Mouse (Mus musculus) left cerebral cortex, adult 9 months (tissue): ENCODE data around the gene Hist1h2ai.
A peak's percentile ranks its signal among the peaks of the same experiment; 100 is the strongest.
"Not testable (repeated sequence)": the region's sequence is repeated elsewhere in the genome, so short reads cannot be mapped to it uniquely, and the experiment has no call there.

Experiments used
- DNase-seq, 2 experiments: peaks; one replicate each; pipeline ENCODE4 v3.0.0; 2022; ENCODE audit warnings: low spot score in 2 of 2

The Hist1h2ai gene

DNA sequence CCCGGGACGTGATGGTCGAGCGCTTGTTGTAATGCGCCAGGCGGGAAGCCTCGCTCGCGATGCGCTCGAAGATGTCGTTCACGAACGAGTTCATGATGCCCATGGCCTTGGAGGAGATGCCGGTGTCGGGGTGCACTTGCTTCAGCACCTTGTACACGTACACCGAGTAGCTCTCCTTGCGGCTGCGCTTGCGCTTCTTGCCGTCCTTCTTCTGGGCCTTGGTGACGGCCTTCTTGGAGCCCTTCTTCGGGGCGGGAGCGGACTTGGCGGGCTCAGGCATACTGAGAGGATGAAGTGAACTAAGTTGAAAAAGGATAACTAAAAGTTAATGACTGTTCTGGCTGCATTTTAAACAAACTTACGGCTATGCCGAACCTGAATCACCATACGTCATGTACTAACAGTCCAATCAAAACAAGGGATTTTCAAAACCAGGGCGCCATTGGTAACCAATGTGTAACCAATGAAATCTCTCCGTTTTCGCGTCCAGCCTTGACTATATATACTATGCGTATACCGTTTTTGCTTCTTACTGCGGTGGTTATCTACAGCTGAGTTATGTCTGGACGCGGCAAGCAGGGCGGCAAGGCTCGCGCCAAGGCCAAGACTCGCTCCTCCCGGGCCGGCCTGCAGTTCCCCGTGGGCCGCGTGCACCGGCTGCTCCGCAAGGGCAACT lies at the start of gene Hist1h2ai, which contains the start of gene Hist1h2bl:
Gene Hist1h2ai (plus strand): TSS at position 559 of the 676 bp plus-strand sequence.
Gene Hist1h2bl (minus strand): TSS at position 280 of the 676 bp plus-strand sequence.
- DNase-seq = peak; percentile 92 to 95

DNA sequence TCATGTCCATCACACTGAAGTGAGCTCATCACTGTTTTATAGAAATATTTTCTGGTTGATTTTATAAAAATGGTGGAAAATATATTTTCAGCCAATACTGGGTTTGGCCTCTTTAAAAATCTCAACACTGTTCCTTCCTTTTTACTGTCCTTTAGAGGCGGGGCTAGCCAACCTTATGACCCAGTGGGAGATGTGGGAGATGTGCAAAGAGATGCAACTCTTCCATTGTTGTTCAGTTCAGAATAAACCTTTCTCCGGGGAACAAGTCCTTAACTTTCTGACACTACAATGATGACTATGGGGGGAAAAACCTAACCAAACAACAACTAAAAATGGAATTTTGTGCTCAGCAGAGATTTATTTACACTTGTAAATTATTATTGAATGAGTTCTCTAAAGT lies 38.9 kb upstream of the Hist1h2ai start, which contains the start of gene Olfr1360:
Gene Olfr1360 (minus strand): TSS at position 101 of the 400 bp plus-strand sequence.
- DNase-seq = no peak

DNA sequence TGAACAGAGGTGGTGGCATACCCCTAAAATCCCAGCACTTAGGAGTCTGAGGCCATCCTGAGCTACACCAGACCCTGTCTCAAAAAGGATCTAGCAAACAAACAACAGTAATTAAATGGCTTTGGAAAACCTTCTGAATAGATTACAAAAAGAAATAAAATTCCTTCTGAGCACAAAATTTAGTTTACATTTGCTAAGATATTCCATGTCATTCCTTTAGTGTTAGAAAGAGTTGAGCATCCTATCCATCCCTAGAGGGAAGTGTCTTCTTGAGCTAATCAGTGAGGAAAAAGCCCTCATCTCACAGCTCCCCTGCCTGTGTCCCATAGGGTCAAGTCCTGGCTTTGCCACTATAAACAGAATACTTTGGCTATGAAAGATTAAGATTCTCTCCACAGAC lies 18.4 kb upstream of the Hist1h2ai start, which contains the start of gene Olfr1359:
Gene Olfr1359 (plus strand): TSS at position 301 of the 400 bp plus-strand sequence.
- no peak for DNase-seq

DNA sequence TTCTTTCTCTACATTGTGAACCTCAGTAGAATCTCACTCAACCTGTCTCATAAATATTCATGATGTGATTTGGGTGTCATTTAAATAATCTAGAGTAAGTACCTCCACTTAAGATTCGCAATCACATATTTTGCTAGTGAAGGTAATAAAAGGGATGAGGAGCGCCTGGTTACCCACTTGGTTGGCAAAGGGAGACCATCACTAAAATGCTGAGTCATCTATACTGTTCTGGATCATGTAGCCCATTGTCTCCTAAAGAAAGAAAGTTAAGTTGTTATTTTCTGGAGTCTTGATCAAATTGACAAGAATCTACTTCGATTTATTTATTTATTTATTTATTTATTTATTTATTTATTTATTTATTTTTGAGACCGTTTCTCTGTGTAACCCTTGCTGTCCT lies 9.6 kb upstream of the Hist1h2ai start:
- no peak for DNase-seq

DNA sequence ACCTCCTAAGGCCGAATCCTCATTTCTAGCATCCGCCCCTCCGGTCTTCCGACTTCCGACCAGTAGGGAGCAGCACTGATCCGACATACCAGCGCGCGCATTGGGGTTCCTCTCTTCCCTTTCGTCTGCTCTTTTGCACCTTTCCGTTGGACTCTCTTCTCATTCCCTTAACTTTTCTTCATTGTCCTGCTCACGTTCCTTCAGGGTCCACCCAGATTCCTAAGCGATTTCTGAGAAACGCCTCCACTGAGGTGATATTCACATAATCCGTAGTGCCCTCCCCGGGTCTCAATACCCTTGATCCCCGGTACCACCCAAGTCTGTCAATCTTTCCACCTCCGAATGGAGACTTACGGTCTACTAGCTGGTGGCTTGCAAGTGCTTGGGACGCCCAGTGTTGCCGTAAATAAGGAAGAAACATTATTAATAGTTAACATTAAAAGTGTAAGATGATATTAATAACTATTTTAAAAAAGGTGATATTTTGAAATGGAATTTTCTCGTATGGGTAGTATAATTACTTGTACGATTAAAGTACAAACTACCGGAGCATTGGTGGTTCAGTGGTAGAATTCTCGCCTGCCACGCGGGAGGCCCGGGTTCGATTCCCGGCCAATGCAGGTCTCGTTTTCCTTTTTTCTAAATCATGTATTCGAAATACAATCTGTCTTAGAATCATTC lies 6.1 kb upstream of the Hist1h2ai start:
- peak; percentile 60 to 93 for DNase-seq

DNA sequence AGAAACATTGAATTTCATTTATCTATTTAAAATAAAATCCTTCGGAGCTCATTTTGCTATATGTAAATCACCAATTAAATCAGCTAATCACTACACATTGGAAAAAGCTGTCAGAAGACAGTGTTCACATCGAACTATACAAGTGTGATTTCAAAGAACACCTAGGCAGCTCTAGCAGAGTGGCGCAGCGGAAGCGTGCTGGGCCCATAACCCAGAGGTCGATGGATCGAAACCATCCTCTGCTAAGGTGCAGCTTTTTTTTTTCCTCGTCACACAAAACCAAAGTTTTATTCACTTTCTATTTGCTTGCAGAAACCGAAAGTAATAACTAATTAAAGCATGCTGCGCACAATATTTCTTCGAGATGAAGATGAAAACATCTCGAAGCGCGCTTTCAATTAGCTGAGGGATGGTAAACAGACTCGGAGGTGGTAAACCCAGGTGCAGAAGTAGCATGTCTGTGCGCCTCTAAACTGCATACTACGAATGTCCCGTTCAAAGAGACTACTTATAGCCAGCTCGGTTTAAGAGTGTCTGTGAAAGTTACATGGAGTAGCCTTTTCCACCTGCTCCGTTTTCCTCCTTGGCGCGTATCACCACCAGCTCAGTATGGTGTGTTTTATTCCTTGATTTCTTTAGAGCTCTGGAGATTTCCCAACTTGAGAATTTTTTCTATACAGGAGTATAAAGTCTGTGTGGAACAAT lies 5.2 kb upstream of the Hist1h2ai start:
- peak in 1 of 2 experiments; percentile 89 for DNase-seq

DNA sequence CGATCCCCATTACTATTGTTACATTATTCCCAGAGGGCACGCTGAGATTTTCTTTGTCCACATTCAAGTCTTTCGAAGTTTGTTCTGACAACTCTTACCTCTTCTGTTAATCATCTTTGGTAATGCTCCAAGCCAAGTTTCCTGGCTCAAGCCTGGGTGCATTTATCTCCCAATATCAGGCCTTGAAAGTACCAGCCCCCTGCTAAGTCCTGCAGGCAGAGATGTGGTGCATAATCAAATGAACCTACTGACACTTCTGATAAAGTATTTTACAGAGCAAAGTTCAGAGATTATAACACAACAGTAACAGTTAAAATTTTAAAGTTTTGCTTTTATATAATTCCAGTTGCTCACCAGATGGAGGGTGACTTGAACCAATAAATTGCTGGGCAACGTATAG lies 4.5 kb upstream of the Hist1h2ai start:
- no peak for DNase-seq

DNA sequence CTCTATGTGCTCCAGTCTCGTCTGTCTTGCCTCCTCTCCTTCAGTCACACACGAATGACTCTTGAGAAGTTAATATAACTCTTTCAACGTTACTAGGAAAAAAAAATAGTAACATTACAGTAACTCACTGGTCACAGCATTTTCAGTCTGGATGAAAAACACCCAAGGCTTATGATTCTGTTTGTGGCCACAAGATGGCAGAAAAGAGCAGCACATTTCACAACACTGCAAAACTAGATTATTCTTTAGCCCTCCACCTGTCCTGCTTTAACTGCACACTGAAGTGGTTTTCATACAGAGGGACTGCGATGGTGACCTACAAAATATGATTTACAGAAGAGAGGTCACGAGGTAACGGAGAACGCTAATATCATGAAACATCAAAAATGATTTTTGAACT lies 1.5 kb upstream of the Hist1h2ai start:
- DNase-seq = peak in 1 of 2 experiments; percentile 79

DNA sequence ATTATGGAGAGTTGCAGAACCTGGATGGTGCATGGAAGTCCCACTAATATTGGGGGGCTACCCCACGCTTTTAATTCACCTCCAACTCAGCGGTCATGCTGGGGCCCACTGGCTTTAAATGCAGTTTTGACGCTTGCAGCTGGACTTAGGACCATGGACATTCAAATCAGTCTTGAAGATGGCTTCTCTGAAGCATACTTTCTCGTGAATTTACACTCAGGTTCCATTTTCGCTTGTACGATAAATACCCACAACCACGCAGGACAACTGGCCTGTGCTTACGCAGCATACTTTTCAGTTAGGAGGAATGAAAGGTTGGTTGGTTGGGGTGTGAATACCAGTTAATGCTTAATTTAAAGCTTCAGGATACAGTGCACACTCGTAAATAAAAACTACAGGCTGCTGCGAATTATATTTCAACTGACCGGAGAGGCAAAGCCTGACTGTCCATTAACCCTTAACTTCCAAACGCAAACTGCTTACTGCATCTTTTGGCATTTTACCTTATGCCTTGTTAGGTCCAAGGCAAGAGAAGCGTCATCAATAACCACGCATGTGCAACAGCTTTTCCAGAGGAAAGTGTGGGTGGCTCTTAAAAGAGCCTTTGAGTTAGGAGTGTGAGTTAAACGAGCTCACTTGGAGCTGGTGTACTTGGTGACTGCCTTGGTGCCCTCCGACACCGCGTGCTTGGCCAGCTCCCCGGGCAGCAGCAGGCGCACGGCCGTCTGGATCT lies 925 bp upstream of the Hist1h2ai start:
- DNase-seq = no peak

DNA sequence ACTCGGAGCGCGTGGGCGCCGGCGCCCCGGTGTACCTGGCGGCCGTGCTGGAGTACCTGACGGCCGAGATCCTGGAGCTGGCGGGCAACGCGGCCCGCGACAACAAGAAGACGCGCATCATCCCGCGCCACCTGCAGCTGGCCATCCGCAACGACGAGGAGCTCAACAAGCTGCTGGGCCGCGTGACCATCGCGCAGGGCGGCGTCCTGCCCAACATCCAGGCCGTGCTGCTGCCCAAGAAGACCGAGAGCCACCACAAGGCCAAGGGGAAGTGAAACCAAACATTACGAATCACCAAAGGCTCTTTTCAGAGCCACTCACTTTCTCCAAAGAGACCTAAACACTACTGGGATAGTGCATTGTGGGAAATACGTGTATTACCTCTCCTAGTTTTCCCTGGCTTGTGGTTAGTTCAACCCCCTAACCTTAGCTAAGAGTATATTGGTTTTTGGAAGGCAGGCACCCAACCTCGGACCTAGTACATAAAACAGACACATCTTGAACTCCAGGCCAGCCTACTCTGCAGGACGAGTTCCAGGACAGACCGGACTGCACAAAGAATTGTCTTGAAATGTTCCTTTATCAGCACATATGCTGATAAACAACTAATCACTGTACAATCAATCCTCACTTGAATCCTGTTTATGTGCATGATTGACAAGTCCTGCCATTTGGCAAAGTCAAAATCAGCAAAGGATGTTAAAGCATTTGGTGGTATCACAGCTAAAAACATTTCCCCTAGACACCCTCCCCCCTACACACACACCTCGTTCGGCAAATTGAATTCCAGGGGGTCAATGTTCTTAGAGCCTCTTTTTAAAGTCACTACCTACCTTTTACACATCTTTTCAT lies 544 bp downstream of the Hist1h2ai start:
- peak in 1 of 2 experiments; percentile 16 for DNase-seq

DNA sequence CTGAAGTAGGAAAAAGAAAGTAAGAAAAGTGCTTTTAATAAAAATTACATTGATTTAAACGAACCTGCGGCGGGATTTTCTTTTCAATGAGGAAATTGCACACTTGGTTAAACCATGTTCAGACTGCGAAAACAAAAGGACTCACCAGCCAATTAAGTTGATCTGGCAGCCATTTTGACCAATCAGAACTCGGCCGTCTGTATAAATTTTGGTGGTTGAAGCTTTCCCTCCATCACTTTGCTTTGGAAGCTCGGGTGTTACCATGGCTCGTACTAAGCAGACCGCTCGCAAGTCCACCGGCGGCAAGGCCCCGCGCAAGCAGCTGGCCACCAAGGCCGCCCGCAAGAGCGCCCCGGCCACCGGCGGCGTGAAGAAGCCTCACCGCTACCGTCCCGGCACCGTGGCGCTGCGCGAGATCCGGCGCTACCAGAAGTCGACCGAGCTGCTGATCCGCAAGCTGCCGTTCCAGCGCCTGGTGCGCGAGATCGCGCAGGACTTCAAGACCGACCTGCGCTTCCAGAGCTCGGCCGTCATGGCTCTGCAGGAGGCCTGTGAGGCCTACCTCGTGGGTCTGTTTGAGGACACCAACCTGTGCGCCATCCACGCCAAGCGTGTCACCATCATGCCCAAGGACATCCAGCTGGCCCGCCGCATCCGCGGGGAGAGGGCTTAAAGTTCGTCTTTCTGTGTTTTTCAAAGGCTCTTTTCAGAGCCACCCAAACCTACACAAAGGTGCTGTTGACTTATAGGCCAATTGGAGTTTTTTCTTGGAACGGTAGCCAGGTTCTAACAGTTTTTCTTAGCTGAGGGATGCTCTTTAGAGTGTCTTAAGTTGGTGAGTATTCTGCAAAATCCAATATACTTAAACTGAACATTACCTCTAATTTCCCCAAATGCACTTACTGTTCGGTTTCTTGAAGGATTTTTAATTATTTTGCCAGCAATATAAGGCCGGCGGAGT lies 1.5 kb downstream of the Hist1h2ai start, which contains the start of gene Hist1h3h:
Gene Hist1h3h (plus strand): TSS at position 263 of the 961 bp plus-strand sequence.
- DNase-seq = peak; percentile 73 to 92

DNA sequence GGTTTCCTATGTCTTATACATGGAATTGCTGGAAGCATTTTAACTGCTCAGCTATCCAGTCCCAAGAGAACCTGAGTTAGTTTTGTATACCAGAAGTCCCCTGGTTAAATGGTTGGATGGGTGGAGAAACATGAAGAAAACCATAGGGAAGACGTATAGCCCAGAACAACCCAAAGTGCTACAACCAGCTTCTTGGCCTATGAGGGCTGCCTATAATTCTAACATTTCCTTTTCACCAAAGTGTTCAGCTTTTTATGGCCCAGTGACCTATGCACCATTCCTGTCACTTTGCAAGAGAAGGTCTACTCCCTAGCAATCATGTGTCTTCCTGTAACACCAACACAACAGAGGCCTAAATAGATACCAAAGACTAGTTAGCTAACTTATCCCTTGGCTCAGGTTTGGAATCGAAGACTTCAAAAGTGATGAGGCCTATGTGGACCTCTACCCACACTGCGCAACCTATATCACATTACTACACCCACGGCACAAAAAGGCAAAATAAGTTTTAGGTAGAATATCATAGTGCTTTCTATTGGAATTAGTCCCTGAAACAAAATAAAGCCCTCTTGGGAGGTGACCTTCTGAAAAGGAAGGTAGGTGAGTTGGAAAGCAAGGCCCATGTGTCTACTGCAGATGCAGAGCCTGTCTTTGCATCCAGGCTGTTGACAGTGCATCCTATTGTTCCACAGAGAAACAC lies 2.3 kb downstream of the Hist1h2ai start:
- no peak for DNase-seq

DNA sequence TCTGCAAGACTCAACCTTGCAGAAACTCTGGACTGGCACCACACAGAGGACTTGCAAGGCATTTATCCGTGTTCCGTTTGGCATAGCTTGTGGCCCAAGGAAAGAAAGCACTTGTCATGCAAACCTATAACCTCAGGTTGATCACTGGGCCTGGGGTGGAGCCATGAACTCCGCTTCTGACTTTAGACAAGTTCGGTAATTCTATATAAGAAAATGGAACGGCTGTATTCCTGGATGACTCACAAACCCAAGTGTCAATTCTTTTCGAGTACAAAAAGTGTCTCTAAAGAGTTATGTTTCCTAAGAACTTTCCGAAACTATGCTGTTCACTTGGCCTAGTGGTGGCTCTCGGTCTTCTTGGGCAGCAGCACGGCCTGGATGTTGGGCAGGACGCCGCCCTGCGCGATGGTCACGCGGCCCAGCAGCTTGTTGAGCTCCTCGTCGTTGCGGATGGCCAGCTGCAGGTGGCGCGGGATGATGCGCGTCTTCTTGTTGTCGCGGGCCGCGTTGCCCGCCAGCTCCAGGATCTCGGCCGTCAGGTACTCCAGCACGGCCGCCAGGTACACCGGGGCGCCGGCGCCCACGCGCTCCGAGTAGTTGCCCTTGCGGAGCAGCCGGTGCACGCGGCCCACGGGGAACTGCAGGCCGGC lies 5.0 kb downstream of the Hist1h2ai start:
- not testable (repeated sequence) for DNase-seq

DNA sequence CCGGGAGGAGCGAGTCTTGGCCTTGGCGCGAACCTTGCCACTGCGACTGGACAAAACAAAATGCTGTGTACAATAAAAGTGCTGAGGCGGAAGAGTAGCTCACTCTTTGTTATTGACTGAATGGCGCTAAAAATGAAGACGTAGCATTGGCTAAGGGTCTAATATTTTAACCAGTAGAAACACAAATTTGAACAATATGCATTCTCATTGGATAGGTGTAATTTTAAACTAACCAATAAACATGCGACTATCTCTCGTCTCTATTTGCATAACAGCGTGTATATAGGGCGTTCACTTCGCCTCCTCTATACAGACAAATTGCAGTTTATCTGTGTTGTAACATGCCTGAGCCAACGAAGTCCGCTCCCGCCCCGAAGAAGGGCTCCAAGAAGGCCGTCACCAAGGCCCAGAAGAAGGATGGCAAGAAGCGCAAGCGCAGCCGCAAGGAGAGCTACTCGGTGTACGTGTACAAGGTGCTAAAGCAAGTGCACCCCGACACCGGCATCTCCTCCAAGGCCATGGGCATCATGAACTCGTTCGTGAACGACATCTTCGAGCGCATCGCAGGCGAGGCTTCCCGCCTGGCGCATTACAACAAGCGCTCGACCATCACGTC lies 5.6 kb downstream of the Hist1h2ai start, which contains the start of gene Hist1h2bm:
Gene Hist1h2bm (plus strand): TSS at position 288 of the 616 bp plus-strand sequence.
- peak; percentile 74 to 80 for DNase-seq

DNA sequence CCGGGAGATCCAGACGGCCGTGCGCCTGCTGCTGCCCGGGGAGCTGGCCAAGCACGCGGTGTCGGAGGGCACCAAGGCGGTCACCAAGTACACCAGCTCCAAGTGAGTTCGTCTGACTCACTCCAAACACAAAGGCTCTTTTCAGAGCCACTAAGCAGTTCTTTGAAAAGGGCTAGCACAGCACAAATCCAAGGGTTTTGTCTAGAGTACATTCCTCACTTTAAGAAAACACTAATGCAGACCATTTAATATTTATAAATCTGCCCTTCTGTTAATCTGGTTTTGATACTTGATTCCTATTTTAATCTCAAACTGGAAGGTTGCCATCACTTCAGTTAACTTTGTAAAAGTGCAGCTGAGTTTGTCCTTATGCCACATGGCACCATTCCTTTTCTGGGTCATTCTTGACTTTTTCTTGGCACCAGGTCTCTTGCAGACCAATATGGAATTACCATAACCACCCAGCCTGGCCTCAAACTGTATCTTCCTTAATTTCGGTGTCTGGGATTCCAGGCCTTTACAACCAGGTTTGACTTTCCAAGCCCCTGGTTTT lies 6.2 kb downstream of the Hist1h2ai start:
- no peak for DNase-seq

DNA sequence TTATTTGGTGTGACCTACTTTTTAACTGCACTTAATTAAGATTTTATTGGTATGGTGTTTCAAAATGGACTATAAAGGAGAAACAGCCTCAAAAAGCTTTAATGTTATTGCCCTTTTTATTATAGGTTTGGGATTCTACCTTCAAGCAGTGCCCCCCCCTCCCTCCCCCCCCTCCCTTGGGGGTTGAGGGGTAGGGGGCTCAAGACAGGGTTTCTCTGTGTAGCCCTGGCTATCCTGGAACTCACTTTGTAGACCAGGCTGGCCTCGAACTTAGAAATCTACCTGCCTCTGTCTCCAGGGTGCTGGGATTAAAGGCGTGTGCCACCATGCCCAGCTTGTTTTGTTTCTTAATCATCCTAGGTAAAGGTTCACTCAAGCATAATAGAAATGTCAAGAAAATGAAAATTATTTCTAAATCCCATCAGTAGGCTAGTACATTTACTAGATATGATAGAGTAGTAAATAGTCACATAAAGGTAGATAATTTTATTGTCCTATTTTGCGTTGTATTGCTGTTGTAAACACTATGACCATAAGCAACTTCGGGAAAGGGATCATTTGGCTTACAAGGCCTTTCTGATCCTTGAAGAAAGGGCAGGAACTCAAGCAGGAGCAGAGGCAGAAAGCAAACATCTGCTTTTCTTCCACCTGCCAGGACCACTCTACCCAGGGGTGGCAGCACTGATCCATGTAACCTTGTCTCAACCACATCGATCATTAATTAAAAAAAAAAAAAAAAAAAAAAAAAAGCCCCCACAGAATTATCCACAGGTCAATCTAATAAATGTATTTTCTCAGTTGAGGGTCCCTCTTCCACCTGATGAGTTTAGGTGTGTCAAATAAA lies 7.0 kb downstream of the Hist1h2ai start:
- no peak for DNase-seq
